Comparison of ENCODE assay signal across 14 mouse cellular contexts in genomic region chr6:101280811-101281218, GRCm38 (mm10).
A peak's percentile ranks its signal among the peaks of the same experiment; 100 is the strongest.
DNase-seq lines count a peak whose midpoint lies in the region; ATAC-seq lines count a peak whose summit lies in the region.
"Had no signal": no experiment of that assay in that cellular context is flagged by ENCODE, and none has a peak within 500 bp of the region (broad histone marks: within the 10 kb centered on the region; RNA-seq: fewer than 3 reads in every experiment).

No protein-coding gene starts in this region.

- 0 out of 2 replicates have a peak overlapping the region, but pooled peaks have one; percentile 14 for H3K9ac ChIP-seq in heart, embryonic 15.5 days
- H3K9ac ChIP-seq in midbrain, embryonic 11.5 days (ENCODE audit: low read length), result no peak overlapping the region
- H3K9ac ChIP-seq in midbrain, embryonic 16.5 days (ENCODE audit: low read depth, low read length), result no peak overlapping the region
- H3K9ac ChIP-seq in intestine, embryonic 14.5 days (ENCODE audit: low read length), result no peak overlapping the region
- no peak overlapping the region for H3K9ac ChIP-seq in stomach, embryonic 14.5 days (replicated peaks; ENCODE audit: low read depth, low read length)

- peak overlapping the region; percentile 55 for H3K27ac ChIP-seq in heart, embryonic 15.5 days
- H3K27ac ChIP-seq in midbrain, embryonic 11.5 days (ENCODE audit: low read depth, low read length), result no peak overlapping the region; the same call in 1 of the 2 replicates
- no peak overlapping the region for H3K27ac ChIP-seq in midbrain, embryonic 16.5 days (ENCODE audit: low read length)
- H3K27ac ChIP-seq in intestine, embryonic 14.5 days (ENCODE audit: low read depth), result no peak overlapping the region; the same call in 1 of the 2 replicates
- peak overlapping the region; percentile 45; the same call in 1 of the 2 replicates for H3K27ac ChIP-seq in stomach, embryonic 14.5 days (ENCODE audit: low read length)

- no peaks in the 10 kb centered on the region for H3K27me3 ChIP-seq in heart, embryonic 15.5 days
- H3K27me3 ChIP-seq in midbrain, embryonic 11.5 days (ENCODE audit: control insufficient read depth, insufficient read depth, low read length), result no peaks in the 10 kb centered on the region; the same call in 1 of the 2 replicates
- no peaks in the 10 kb centered on the region; the same call in 1 of the 2 replicates for H3K27me3 ChIP-seq in midbrain, embryonic 16.5 days (ENCODE audit: control insufficient read depth, insufficient read depth, low read depth, low read length)
- H3K27me3 ChIP-seq in intestine, embryonic 14.5 days (replicated peaks; ENCODE audit: control insufficient read depth, insufficient read depth, low read length), result no peaks in the 10 kb centered on the region
- H3K27me3 ChIP-seq in stomach, embryonic 14.5 days (ENCODE audit: control insufficient read depth, insufficient read depth, low read length), result no peaks in the 10 kb centered on the region
- H3K27me3 ChIP-seq: CH12.LX had no signal

- no peaks in the 10 kb centered on the region for H3K9me3 ChIP-seq in heart, embryonic 15.5 days (replicated peaks)
- no peaks in the 10 kb centered on the region for H3K9me3 ChIP-seq in midbrain, embryonic 11.5 days (ENCODE audit: control insufficient read depth, low read length)
- no peaks in the 10 kb centered on the region for H3K9me3 ChIP-seq in midbrain, embryonic 16.5 days (replicated peaks; ENCODE audit: control insufficient read depth, low read length, poor library complexity, severe bottlenecking)
- no peaks in the 10 kb centered on the region for H3K9me3 ChIP-seq in intestine, embryonic 14.5 days (ENCODE audit: control insufficient read depth, low read length)
- no peaks in the 10 kb centered on the region for H3K9me3 ChIP-seq in stomach, embryonic 14.5 days (ENCODE audit: control insufficient read depth, low read depth, low read length)

- H3K4me3 ChIP-seq in heart, embryonic 15.5 days, result no peak overlapping the region
- H3K4me3 ChIP-seq in midbrain, embryonic 11.5 days (ENCODE audit: low read depth, low read length), result no peak overlapping the region
- no peak overlapping the region for H3K4me3 ChIP-seq in midbrain, embryonic 16.5 days (ENCODE audit: low read depth, low read length)
- H3K4me3 ChIP-seq in intestine, embryonic 14.5 days (ENCODE audit: low read depth, low read length), result no peak overlapping the region
- no peak overlapping the region for H3K4me3 ChIP-seq in stomach, embryonic 14.5 days (ENCODE audit: low read depth, low read length)

- peak overlapping the region; percentile 29; the same call in 1 of the 2 replicates for H3K4me2 ChIP-seq in heart, embryonic 15.5 days
- H3K4me2 ChIP-seq in midbrain, embryonic 11.5 days, result no peak overlapping the region
- H3K4me2 ChIP-seq in midbrain, embryonic 16.5 days (ENCODE audit: low read length), result no peak overlapping the region
- peak overlapping the region; percentile 12; the same call in 1 of the 2 replicates for H3K4me2 ChIP-seq in intestine, embryonic 14.5 days (ENCODE audit: low read length)
- no peak overlapping the region for H3K4me2 ChIP-seq in stomach, embryonic 14.5 days (replicated peaks; ENCODE audit: low read depth, low read length)

- intact Hi-C loops in heart, postnatal 36 days (cut with DNase I), result no loop called here

- peaks cover 67% of the 10 kb centered on the region for H3K4me1 ChIP-seq in heart, embryonic 15.5 days (replicated peaks)
- peaks cover 25% of the 10 kb centered on the region for H3K4me1 ChIP-seq in midbrain, embryonic 11.5 days (ENCODE audit: control insufficient read depth, insufficient read depth, low read length)
- peaks cover 10% of the 10 kb centered on the region; the same call in 1 of the 2 replicates for H3K4me1 ChIP-seq in midbrain, embryonic 16.5 days (ENCODE audit: control insufficient read depth, insufficient read depth, low read length)
- peaks cover 57% of the 10 kb centered on the region for H3K4me1 ChIP-seq in intestine, embryonic 14.5 days (replicated peaks; ENCODE audit: control insufficient read depth, insufficient read depth, low read length)
- peaks cover 44% of the 10 kb centered on the region for H3K4me1 ChIP-seq in stomach, embryonic 14.5 days (ENCODE audit: control insufficient read depth, insufficient read depth, low read length)

- 33% methylated on average over 9 of the region's 9 CpGs for WGBS in heart, embryonic 15.5 days
- WGBS in midbrain, embryonic 11.5 days, result 6% methylated on average over 9 of the region's 9 CpGs
- 10% methylated on average over 9 of the region's 9 CpGs for WGBS in midbrain, embryonic 16.5 days
- WGBS in intestine, embryonic 14.5 days, result 26% methylated on average over 9 of the region's 9 CpGs
- WGBS in stomach, embryonic 14.5 days, result 33% methylated on average over 9 of the region's 9 CpGs

- no peak for DNase-seq in heart, postnatal 36 days
- DNase-seq in midbrain, embryonic 11.5 days (ENCODE audit: low spot score, missing footprints), result peak; percentile 89
- no peak for DNase-seq in intestine, embryonic 14.5 days (ENCODE audit: low spot score)
- no peak for DNase-seq in spleen, adult 18-20 months
- no peak for DNase-seq in frontal cortex, postnatal 25 days (ENCODE audit: low spot score in 2 of 2)
- DNase-seq: cerebellum, adult 11-12 months; kidney, postnatal 36 days; thymus, postnatal 4 days had no signal

- peaks cover 3% of the 10 kb centered on the region; the same call in 1 of the 2 replicates for H3K36me3 ChIP-seq in heart, embryonic 15.5 days
- H3K36me3 ChIP-seq in midbrain, embryonic 11.5 days (ENCODE audit: control insufficient read depth, insufficient read depth, low read length), result no peaks in the 10 kb centered on the region
- H3K36me3 ChIP-seq in midbrain, embryonic 16.5 days (ENCODE audit: control insufficient read depth, insufficient read depth, low read length), result no peaks in the 10 kb centered on the region
- no peaks in the 10 kb centered on the region; the same call in 1 of the 2 replicates for H3K36me3 ChIP-seq in intestine, embryonic 14.5 days (ENCODE audit: control insufficient read depth, insufficient read depth, low read length)
- no peaks in the 10 kb centered on the region for H3K36me3 ChIP-seq in stomach, embryonic 14.5 days (ENCODE audit: control insufficient read depth, insufficient read depth, low read length)

- ATAC-seq in heart, embryonic 15.5 days (replicated peaks; ENCODE audit: insufficient number of reproducible peaks, insufficient read depth, low FRiP score, low read depth), result no peak
- ATAC-seq in midbrain, embryonic 11.5 days (ENCODE audit: low FRiP score), result 0 out of 2 replicates have a peak, but pooled peaks have one; percentile 43
- ATAC-seq in midbrain, embryonic 16.5 days, result no peak
- no peak for ATAC-seq in intestine, embryonic 14.5 days (replicated peaks; ENCODE audit: low FRiP score, low TSS enrichment, low read depth)
- 0 out of 2 replicates have a peak, but pooled peaks have one; percentile 62 for ATAC-seq in stomach, embryonic 14.5 days (ENCODE audit: insufficient number of reproducible peaks, insufficient read depth, low FRiP score, low read depth)
- ATAC-seq: activated CD4-positive, CD25-positive, alpha-beta regulatory T cell, adult 4 months; lung, postnatal 0 days had no signal

Comparison
In these comparisons a context has a peak if more than half of its experiments do, and no peak if none do; other contexts are left out.
1. ATAC-seq: peak in midbrain, embryonic 11.5 days (single experiment) and stomach, embryonic 14.5 days (single experiment); none in heart, embryonic 15.5 days (single experiment), midbrain, embryonic 16.5 days (single experiment) and intestine, embryonic 14.5 days (single experiment).
2. H3K27ac ChIP-seq: peak in heart, embryonic 15.5 days (single experiment) and stomach, embryonic 14.5 days (single experiment); none in midbrain, embryonic 11.5 days (single experiment), midbrain, embryonic 16.5 days (single experiment) and intestine, embryonic 14.5 days (single experiment).
3. H3K4me2 ChIP-seq: peak in heart, embryonic 15.5 days (single experiment) and intestine, embryonic 14.5 days (single experiment); none in midbrain, embryonic 11.5 days (single experiment), midbrain, embryonic 16.5 days (single experiment) and stomach, embryonic 14.5 days (single experiment).